Mouse (Mus musculus): ENCODE measurements at regions not wholly inside any gene's neighbourhood (a gene's known extent, or its start where the extent isn't known, plus 50 kb on each side); places are given as distances from the start of the nearest gene placed in this dataset.

DNA sequence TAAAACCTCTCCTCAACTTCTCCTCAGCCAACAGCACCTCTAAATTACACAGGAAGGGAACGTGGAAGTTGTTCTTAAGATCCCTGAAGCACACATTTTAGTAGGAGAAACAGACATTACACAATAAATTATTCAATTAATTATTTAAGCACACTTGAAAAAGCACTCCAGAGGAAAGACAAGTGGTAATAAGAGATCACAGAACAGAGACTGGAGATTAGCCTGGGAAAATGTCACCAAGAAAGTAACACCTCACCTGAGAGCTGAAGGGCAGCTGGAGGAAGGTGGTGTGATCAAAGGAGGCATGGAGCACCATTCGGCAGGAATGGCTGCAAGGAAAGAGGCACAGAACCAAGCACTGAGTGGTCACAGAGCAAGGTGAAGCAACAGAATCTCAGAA lies 1053.8 kb downstream of the Olfm4 start:
- no peaks in the 10 kb centered on the region for H3K36me3 ChIP-seq
- ATAC-seq (ENCODE audit: low FRiP score, low read depth) = no peak
- H3K9ac ChIP-seq = no peak overlapping the region
- H3K27me3 ChIP-seq = no peaks in the 10 kb centered on the region
- 57% methylated on average over 2 of the region's 2 CpGs for WGBS
- H3K4me1 ChIP-seq = no peaks in the 10 kb centered on the region
- H3K27ac ChIP-seq = no peak overlapping the region
- no peak overlapping the region for H3K4me2 ChIP-seq (replicated peaks)
- H3K4me3 ChIP-seq = no peak overlapping the region
- no peaks in the 10 kb centered on the region for H3K9me3 ChIP-seq

DNA sequence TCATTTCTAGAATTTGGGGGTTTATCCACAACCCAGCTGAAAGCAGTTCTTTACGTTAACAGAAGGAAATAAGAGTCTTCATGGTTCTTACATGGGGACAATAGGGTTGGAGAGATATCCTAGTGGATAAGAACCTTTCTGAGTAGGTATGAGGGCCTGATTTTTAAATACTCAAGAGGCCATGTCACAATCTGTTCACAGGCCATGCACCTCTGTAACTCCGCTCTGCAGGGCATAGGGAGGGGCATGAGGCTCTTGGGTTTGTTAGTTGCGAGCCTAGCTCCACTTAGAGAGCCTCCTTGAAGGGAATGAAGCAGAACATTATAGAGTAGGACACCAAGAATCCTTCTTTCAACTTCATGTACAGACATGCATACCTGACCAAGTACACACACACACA lies 1054.2 kb downstream of the Olfm4 start:
- no peak overlapping the region for H3K27ac ChIP-seq
- H3K9me3 ChIP-seq = no peaks in the 10 kb centered on the region
- H3K27me3 ChIP-seq = no peaks in the 10 kb centered on the region
- no peak overlapping the region for H3K9ac ChIP-seq
- no peaks in the 10 kb centered on the region for H3K36me3 ChIP-seq
- WGBS = 88% methylated on average over 3 of the region's 3 CpGs
- H3K4me1 ChIP-seq = no peaks in the 10 kb centered on the region
- no peak for ATAC-seq (ENCODE audit: low FRiP score, low read depth)
- no peak overlapping the region for H3K4me2 ChIP-seq (replicated peaks)
- no peak overlapping the region for H3K4me3 ChIP-seq

All from limb, embryonic 13.5 days (tissue).